Mouse (Mus musculus): ENCODE results near the gene Ptprs.

Ptprs gene

DNA sequence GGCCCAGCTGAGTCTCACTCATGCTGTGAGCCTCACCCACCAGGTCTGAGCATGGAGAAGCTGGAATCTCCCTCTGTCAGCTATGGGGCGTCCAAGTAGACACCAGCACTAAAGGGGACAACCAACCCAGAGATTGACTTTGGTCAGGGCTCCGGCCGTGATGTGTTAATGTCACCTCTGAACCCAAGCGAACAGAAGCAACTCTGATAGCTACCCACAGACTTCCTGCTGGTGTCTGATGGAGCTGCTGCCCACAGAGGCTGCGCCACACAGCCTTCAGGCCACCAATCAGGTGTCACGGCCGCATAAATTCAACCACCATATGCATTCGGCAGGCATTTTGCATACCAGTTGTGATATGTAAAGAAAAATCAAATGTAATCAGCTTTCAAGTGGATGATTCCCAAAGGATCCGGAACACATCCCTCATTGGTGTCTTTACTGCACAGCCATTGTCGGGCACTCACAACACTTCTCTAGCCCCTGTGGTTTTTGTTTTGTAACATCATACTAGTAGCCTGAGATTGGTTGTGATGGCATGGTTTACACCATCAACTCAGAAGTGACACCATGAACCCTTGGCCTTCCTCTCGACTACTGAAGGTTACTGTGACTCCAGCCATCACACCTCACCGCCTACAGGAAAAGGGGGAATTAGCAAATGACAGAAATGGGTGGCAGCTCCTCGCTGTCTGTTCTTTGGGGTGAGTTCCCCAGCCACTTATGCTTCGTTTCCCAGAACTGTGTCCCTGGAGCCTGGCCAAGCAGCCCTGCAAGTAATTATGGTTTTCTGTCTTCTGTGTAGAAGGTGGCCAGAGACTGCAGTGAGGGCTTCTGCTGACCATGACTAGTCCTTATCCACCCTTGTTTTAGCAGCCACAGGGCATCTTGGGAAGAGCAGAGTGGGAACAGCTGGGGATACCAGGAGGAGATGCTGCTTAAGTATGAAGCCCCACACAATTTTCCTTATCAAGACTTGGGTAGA is 70.1 kb downstream of the Ptprs start:
- in situ Hi-C loops (cut with MboI; ENCODE audit: low pct_unique_long_range_greater_than_20kb in 1 of 2, low sequenced_read_pairs in 2 of 2, unreplicated experiment in 1 of 2) = no loop called here

GRCm38 (mm10) chr17:56405341-56405740 is 70.9 kb downstream of the Ptprs start:
- in situ Hi-C loops (cut with MboI; ENCODE audit: low pct_unique_long_range_greater_than_20kb in 1 of 2, low sequenced_read_pairs in 2 of 2, unreplicated experiment in 1 of 2) = no loop called here

GRCm38 (mm10) chr17:56401051-56401521 is 75.2 kb downstream of the Ptprs start:
- in situ Hi-C loops (cut with MboI; ENCODE audit: low pct_unique_long_range_greater_than_20kb in 1 of 2, low sequenced_read_pairs in 2 of 2, unreplicated experiment in 1 of 2) = no loop called here

GRCm38 (mm10) chr17:56400221-56400620 is 76.1 kb downstream of the Ptprs start:
- in situ Hi-C loops (cut with MboI; ENCODE audit: low pct_unique_long_range_greater_than_20kb in 1 of 2, low sequenced_read_pairs in 2 of 2, unreplicated experiment in 1 of 2) = no loop called here

GRCm38 (mm10) chr17:56396051-56396450 is 80.2 kb downstream of the Ptprs start:
- in situ Hi-C loops (cut with MboI; ENCODE audit: low pct_unique_long_range_greater_than_20kb in 1 of 2, low sequenced_read_pairs in 2 of 2, unreplicated experiment in 1 of 2) = no loop called here

GRCm38 (mm10) chr17:56393889-56394288 is 82.4 kb downstream of the Ptprs start:
- in situ Hi-C loops (cut with MboI; ENCODE audit: low pct_unique_long_range_greater_than_20kb in 1 of 2, low sequenced_read_pairs in 2 of 2, unreplicated experiment in 1 of 2) = no loop called here

- in situ Hi-C loops (cut with MboI; ENCODE audit: low pct_unique_long_range_greater_than_20kb in 1 of 2, low sequenced_read_pairs in 2 of 2, unreplicated experiment in 1 of 2) = no loop called here
Measured at GRCm38 (mm10) chr17:56393238-56393637, 83.0 kb downstream of the Ptprs start.

- in situ Hi-C loops (cut with MboI; ENCODE audit: low pct_unique_long_range_greater_than_20kb in 1 of 2, low sequenced_read_pairs in 2 of 2, unreplicated experiment in 1 of 2) = no loop called here
Measured at GRCm38 (mm10) chr17:56387612-56388011, 88.7 kb downstream of the Ptprs start.

- in situ Hi-C loops (cut with MboI; ENCODE audit: low pct_unique_long_range_greater_than_20kb in 1 of 2, low sequenced_read_pairs in 2 of 2, unreplicated experiment in 1 of 2) = no loop called here
Measured at GRCm38 (mm10) chr17:56384903-56385302, 91.4 kb downstream of the Ptprs start.

GRCm38 (mm10) chr17:56382997-56383396 is 93.3 kb downstream of the Ptprs start:
- in situ Hi-C loops (cut with MboI; ENCODE audit: low pct_unique_long_range_greater_than_20kb in 1 of 2, low sequenced_read_pairs in 2 of 2, unreplicated experiment in 1 of 2) = no loop called here

GRCm38 (mm10) chr17:56381183-56381582 is 95.1 kb downstream of the Ptprs start:
- in situ Hi-C loops (cut with MboI; ENCODE audit: low pct_unique_long_range_greater_than_20kb in 1 of 2, low sequenced_read_pairs in 2 of 2, unreplicated experiment in 1 of 2) = no loop called here

DNA sequence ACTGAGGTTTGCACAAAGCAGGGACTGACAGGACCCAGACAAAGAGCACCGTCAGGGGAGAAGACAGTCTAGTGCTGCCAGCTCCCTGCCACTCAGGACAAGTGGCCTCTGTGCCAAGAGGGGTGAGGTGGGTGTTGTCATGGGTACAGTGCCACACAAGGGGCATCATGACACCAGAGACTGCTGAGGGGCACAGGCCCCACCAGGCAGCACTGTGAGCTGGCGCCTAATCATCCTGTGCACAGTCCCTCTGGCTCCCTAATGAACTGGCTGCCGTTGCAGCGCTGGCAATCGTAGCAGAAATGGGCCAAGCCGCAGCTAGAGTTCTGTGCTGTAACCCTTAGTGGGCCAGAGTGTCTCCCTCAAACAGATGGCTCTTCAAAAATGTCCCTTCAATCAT is 96.0 kb downstream of the Ptprs start:
- in situ Hi-C loops (cut with MboI; ENCODE audit: low pct_unique_long_range_greater_than_20kb in 1 of 2, low sequenced_read_pairs in 2 of 2, unreplicated experiment in 1 of 2) = no loop called here

DNA sequence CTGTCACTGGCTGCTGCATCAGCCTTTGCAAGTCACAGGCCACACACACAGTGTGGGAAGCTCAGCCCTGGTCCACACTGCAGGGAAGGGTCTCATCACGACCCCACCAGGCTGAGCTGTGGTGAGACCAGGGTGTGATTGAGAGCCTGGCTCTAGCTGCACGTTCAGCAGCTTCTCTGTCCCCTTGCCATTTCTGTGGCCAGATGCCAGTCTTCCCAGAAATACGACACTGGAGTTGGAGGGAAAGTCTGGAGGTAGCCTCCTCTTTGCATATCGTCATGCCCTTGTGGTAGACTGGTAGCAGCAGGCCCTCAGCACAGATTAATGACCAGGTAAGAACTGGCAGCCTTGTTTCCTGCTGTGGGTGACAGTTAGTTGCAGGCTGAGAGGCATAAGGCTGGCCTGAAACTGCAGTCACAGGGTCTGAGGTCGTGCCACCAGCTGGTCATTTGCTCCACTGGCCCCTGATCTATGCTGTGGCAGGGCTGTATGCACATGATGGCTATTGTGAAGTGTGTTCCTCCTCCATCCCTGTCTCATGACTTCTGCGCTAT is 96.9 kb downstream of the Ptprs start:
- in situ Hi-C loops (cut with MboI; ENCODE audit: low pct_unique_long_range_greater_than_20kb in 1 of 2, low sequenced_read_pairs in 2 of 2, unreplicated experiment in 1 of 2) = no loop called here

- in situ Hi-C loops (cut with MboI; ENCODE audit: low pct_unique_long_range_greater_than_20kb in 1 of 2, low sequenced_read_pairs in 2 of 2, unreplicated experiment in 1 of 2) = loop anchor here in 1 of 2 experiments (25.0 kb wide), 1 partner anchor 287 kb away; the partner anchor contains the start of gene Ranbp3
Measured at GRCm38 (mm10) chr17:56374851-56375250, 101.4 kb downstream of the Ptprs start.

GRCm38 (mm10) chr17:56373136-56374034 is 102.9 kb downstream of the Ptprs start:
- in situ Hi-C loops (cut with MboI; ENCODE audit: low pct_unique_long_range_greater_than_20kb in 1 of 2, low sequenced_read_pairs in 2 of 2, unreplicated experiment in 1 of 2) = loop anchor here in 1 of 2 experiments (25.0 kb wide), 1 partner anchor 289 kb away; the partner anchor contains the start of gene Ranbp3

DNA sequence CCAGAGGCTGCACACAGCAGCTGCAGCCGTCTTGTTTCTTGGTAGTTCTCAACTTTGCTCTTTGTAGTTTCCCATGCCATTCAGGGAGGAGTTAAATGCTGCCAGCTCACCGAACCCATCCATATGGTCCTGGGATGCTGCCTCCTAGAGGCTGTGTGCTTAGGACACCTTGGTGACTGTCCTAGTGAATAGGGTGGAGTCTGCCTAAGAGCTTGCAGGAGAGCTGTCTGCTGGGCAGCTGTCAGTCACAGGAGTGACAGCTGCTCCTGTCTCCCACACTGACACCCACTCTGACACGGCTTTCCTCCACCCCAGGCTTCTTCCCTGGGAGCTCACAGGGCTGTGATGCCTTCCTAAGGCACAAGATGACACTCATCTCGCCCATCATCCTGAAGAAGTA is 104.2 kb downstream of the Ptprs start:
- in situ Hi-C loops (cut with MboI; ENCODE audit: low pct_unique_long_range_greater_than_20kb in 1 of 2, low sequenced_read_pairs in 2 of 2, unreplicated experiment in 1 of 2) = loop anchor here in 1 of 2 experiments (25.0 kb wide), 1 partner anchor 290 kb away; the partner anchor contains the start of gene Ranbp3

DNA sequence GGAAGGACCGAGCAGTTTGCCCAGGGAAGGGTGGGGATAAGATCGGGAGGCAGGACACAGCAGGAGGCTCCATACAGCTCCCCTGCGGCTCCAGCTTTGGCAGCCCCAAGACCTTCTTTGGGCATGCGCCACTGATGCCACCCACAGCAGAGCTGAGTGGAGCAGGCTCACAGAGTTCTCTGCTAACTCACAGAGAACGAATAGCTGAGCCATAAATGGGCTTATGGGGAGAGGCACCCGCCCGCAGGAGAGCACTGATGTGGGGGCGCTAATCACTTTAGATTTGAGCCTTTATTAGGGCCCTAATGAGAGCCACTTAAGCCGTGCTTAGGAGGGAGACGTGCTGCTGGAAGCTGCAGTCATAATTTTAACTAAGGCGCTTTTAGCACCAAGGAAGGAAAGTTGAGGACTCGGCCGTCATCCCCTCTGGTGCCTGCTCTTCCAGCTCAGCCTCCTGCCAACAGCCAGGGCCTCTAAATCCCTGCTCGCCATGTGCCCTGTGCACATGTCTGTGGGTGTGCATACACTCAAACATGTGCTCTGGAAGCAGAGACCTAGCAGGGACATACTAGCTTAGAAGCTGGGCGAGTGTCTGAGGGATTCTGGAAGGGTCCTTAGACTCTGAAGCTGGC is 105.1 kb downstream of the Ptprs start:
- in situ Hi-C loops (cut with MboI; ENCODE audit: low pct_unique_long_range_greater_than_20kb in 1 of 2, low sequenced_read_pairs in 2 of 2, unreplicated experiment in 1 of 2) = loop anchor here in 1 of 2 experiments (25.0 kb wide), 1 partner anchor 291 kb away; the partner anchor contains the start of gene Ranbp3

- in situ Hi-C loops (cut with MboI; ENCODE audit: low pct_unique_long_range_greater_than_20kb in 1 of 2, low sequenced_read_pairs in 2 of 2, unreplicated experiment in 1 of 2) = loop anchor here in 1 of 2 experiments (25.0 kb wide), 1 partner anchor 292 kb away; the partner anchor contains the start of gene Ranbp3
Measured at GRCm38 (mm10) chr17:56370090-56370489, 106.2 kb downstream of the Ptprs start.

Data from mouse embryonic stem cell (cell line).